Mouse (Mus musculus) MEL (cell line): ENCODE measurements around the gene Sept12. TPM values are rescaled to one million over a fixed set of nuclear protein-coding genes. Genes with fewer than 3 reads are reported as not detected.

Source experiments
- DNase-seq: peaks from one replicate; pipeline ENCODE4 v3.0.0; 2011; ENCODE audit warnings: low read depth, low spot score
- H3K27ac ChIP-seq: 2 replicates; pipeline ENCODE4 v1.5.1; 2012; ENCODE audit warnings: low read depth, mild to moderate bottlenecking, control low read depth, low read length, moderate library complexity; ENCODE audit not compliant: control insufficient read depth
- H3K27me3 ChIP-seq, 2 experiments: fragments of 150-350 bp in 1 of 2; sonication (generic) in 1 of 2; 2 replicates each; pipeline ENCODE4 v1.6.1; 2012; ENCODE audit warnings: low read length in 2 of 2, mild to moderate bottlenecking in 2 of 2, improper control_type of control experiment in 1 of 2, moderate library complexity in 1 of 2; ENCODE audit not compliant: insufficient read depth in 2 of 2, control insufficient read depth in 1 of 2
- H3K36me3 ChIP-seq, 2 experiments: 2 replicates each; pipeline ENCODE4 v1.6.1; 2012 to 2014; ENCODE audit warnings: low read length in 2 of 2, improper control_type of control experiment in 1 of 2, inconsistent platforms in 1 of 2, mild to moderate bottlenecking in 1 of 2; ENCODE audit not compliant: insufficient read depth in 2 of 2, control insufficient read depth in 1 of 2
- H3K4me1 ChIP-seq, 2 experiments: fragments of 150-350 bp in 1 of 2; sonication (generic) in 1 of 2; 2 replicates each; pipeline ENCODE4 v1.6.1; 2012; ENCODE audit warnings: low read length in 2 of 2, improper control_type of control experiment in 1 of 2, mild to moderate bottlenecking in 1 of 2; ENCODE audit not compliant: insufficient read depth in 2 of 2, control insufficient read depth in 1 of 2
- H3K4me3 ChIP-seq, 2 experiments: fragments of 150-350 bp in 1 of 2; sonication (generic) in 1 of 2; 2 replicates each; pipeline ENCODE4 v1.5.1; 2012; ENCODE audit warnings: low read depth in 2 of 2, low read length in 2 of 2, mild to moderate bottlenecking in 2 of 2, moderate library complexity in 2 of 2, control low read depth in 1 of 2, improper control_type of control experiment in 1 of 2; ENCODE audit not compliant: control insufficient read depth in 1 of 2, insufficient read depth in 1 of 2
- H3K79me2 ChIP-seq: 2 replicates; pipeline ENCODE4 v1.6.1; 2012; ENCODE audit warnings: mild to moderate bottlenecking, low read length, moderate library complexity; ENCODE audit not compliant: control insufficient read depth, poor library complexity, insufficient read depth
- H3K9ac ChIP-seq: 2 replicates; pipeline ENCODE4 v1.6.1; 2012; ENCODE audit warnings: low read depth, mild to moderate bottlenecking, control low read depth, low read length, moderate library complexity; ENCODE audit not compliant: control insufficient read depth, poor library complexity, severe bottlenecking
- H3K9me3 ChIP-seq: fragments of 150-350 bp; sonication (generic); replicated peaks from 2 replicates; pipeline ENCODE4 v1.6.1; 2012; ENCODE audit warnings: mild to moderate bottlenecking, low read length, improper control_type of control experiment, moderate library complexity; ENCODE audit not compliant: insufficient read depth
- CHD2 ChIP-seq: IDR thresholded peaks from 2 replicates; pipeline ENCODE4 v1.6.1; 2011; ENCODE audit warnings: low read length, improper control_type of control experiment
- CTCF ChIP-seq, 3 experiments: IDR thresholded peaks in 2 of 3; conservative IDR thresholded peaks in 1 of 3; 2 replicates each; pipeline ENCODE4 v1.5.1; 2011 to 2012; ENCODE audit warnings: low read length in 3 of 3, low read depth in 2 of 3, mild to moderate bottlenecking in 2 of 3, improper control_type of control experiment in 1 of 3, inconsistent platforms in 1 of 3, mixed read lengths in 1 of 3, moderate library complexity in 1 of 3; ENCODE audit not compliant: control insufficient read depth in 1 of 3, insufficient read depth in 1 of 3, poor library complexity in 1 of 3, severe bottlenecking in 1 of 3
- ELF1 ChIP-seq: IDR thresholded peaks from 2 replicates; pipeline ENCODE4 v1.6.1; 2014; ENCODE audit warnings: low read depth, mild to moderate bottlenecking, inconsistent platforms, low read length, improper control_type of control experiment, moderate library complexity
- GATA1 ChIP-seq: IDR thresholded peaks from 2 replicates; pipeline ENCODE4 v1.6.1; 2011; ENCODE audit warnings: low read depth, low read length, improper control_type of control experiment
- HCFC1 ChIP-seq: IDR thresholded peaks from 2 replicates; pipeline ENCODE4 v1.6.1; 2012; ENCODE audit warnings: low read depth, mild to moderate bottlenecking, inconsistent platforms, low read length, improper control_type of control experiment, moderate library complexity
- KAT2A ChIP-seq: conservative IDR thresholded peaks from 2 replicates; pipeline ENCODE4 v1.6.1; 2012; ENCODE audit warnings: low read depth, low read length, improper control_type of control experiment, inconsistent platforms
- MEF2A ChIP-seq: IDR thresholded peaks from 2 replicates; pipeline ENCODE4 v1.6.1; 2014; ENCODE audit warnings: low read depth, mild to moderate bottlenecking, inconsistent platforms, low read length, improper control_type of control experiment; ENCODE audit not compliant: poor library complexity, insufficient replicate concordance, severe bottlenecking; ENCODE audit errors: extremely low read depth
- MYB ChIP-seq: IDR thresholded peaks from 2 replicates; pipeline ENCODE4 v1.6.1; 2011; ENCODE audit warnings: mild to moderate bottlenecking, low read depth, low read length, improper control_type of control experiment
- NELFE ChIP-seq: IDR thresholded peaks from 2 replicates; pipeline ENCODE4 v1.6.1; 2011; ENCODE audit warnings: low read depth, low read length, improper control_type of control experiment
- NRF1 ChIP-seq: IDR thresholded peaks from 2 replicates; pipeline ENCODE4 v1.6.1; 2014; ENCODE audit warnings: low read depth, mild to moderate bottlenecking, inconsistent platforms, low read length, improper control_type of control experiment, moderate library complexity; ENCODE audit not compliant: poor library complexity, insufficient read depth, severe bottlenecking
- SIN3A ChIP-seq: IDR thresholded peaks from 2 replicates; pipeline ENCODE4 v1.6.1; 2012; ENCODE audit warnings: low read length, improper control_type of control experiment, inconsistent platforms
- TAL1 ChIP-seq: IDR thresholded peaks from 2 replicates; pipeline ENCODE4 v1.6.1; 2012; ENCODE audit warnings: mild to moderate bottlenecking, inconsistent platforms, low read length, moderate library complexity, mixed read lengths
- UBTF ChIP-seq: IDR thresholded peaks from 2 replicates; pipeline ENCODE4 v1.6.1; 2012; ENCODE audit warnings: low read depth, mild to moderate bottlenecking, inconsistent platforms, low read length, improper control_type of control experiment, moderate library complexity, borderline replicate concordance; ENCODE audit not compliant: insufficient read depth
- USF1 ChIP-seq: IDR thresholded peaks from 2 replicates; pipeline ENCODE4 v1.6.1; 2014; ENCODE audit warnings: low read depth, mild to moderate bottlenecking, inconsistent platforms, low read length, improper control_type of control experiment, moderate library complexity
- USF2 ChIP-seq, 2 experiments: IDR thresholded peaks; 2 replicates each; pipeline ENCODE4 v1.6.1; 2011 to 2012; ENCODE audit warnings: improper control_type of control experiment in 2 of 2, low read length in 2 of 2, borderline replicate concordance in 1 of 2, inconsistent platforms in 1 of 2, low read depth in 1 of 2, mild to moderate bottlenecking in 1 of 2; ENCODE audit not compliant: insufficient read depth in 1 of 2
- ZC3H11A ChIP-seq: IDR thresholded peaks from 2 replicates; pipeline ENCODE4 v1.6.1; 2012; ENCODE audit warnings: low read depth, mild to moderate bottlenecking, inconsistent platforms, low read length, improper control_type of control experiment
- ZMIZ1 ChIP-seq: IDR thresholded peaks from 2 replicates; pipeline ENCODE4 v1.6.1; 2012; ENCODE audit warnings: low read depth, mild to moderate bottlenecking, inconsistent platforms, low read length, improper control_type of control experiment, moderate library complexity
- ZNF384 ChIP-seq: IDR thresholded peaks from 2 replicates; pipeline ENCODE4 v1.6.1; 2012; ENCODE audit warnings: low read depth, mild to moderate bottlenecking, inconsistent platforms, low read length, improper control_type of control experiment
- polyA plus RNA-seq, 2 experiments: library from polyadenylated mRNA; stranded (reverse) in 1 of 2; unstranded in 1 of 2; fragments of >175 nt in 1 of 2; fragments of >200 nt in 1 of 2; gene quantifications; 2 replicates each; pipeline versions ENCODE4 v1.2.1 to v1.2.4; 2012; ENCODE audit warnings: low replicate concordance in 2 of 2, low read depth in 1 of 2; ENCODE audit not compliant: insufficient read length in 2 of 2, insufficient read depth in 1 of 2, missing spikeins in 1 of 2
- total RNA-seq: library from RNA; depleted of rRNA; stranded (reverse); fragments of 300-350 nt; gene quantifications from 2 replicates; pipeline ENCODE4 v1.2.3, GENCODE M21; 2012

Gene Sept12
- total and polyA plus RNA-seq, 3 experiments, result 0.07 TPM; not detected in 2

- H3K4me3 ChIP-seq, result no peak overlapping the region
- H3K9ac ChIP-seq, result no peak overlapping the region
- TF ChIP-seq ZNF384, result no peak
- TF ChIP-seq ZMIZ1, result no peak
- no peak for TF ChIP-seq NELFE
- TF ChIP-seq GATA1, result no peak
- no peak for TF ChIP-seq USF1
- no peak for TF ChIP-seq ELF1
- TF ChIP-seq ZC3H11A, result no peak
- TF ChIP-seq KAT2A, result no peak
- TF ChIP-seq CTCF (IDR thresholded peaks at IDR 0.05 in 2 of 3, conservative IDR thresholded peaks at IDR 0.05 in 1 of 3; ENCODE audit: control insufficient read depth in 1 of 3, insufficient read depth in 1 of 3, low read depth in 2 of 3, low read length in 3 of 3, poor library complexity in 1 of 3, severe bottlenecking in 1 of 3), result no peak
- no peak for TF ChIP-seq HCFC1
- TF ChIP-seq MYB, result no peak
- TF ChIP-seq UBTF, result no peak
- TF ChIP-seq TAL1, result no peak
- peaks cover 0 to 2% of the 10 kb centered on the region in 2 experiments; a peak in 1 of 4 replicates for H3K36me3 ChIP-seq
- no peaks in the 10 kb centered on the region for H3K27me3 ChIP-seq
- H3K9me3 ChIP-seq, result no peaks in the 10 kb centered on the region
- no peak for DNase-seq
- H3K27ac ChIP-seq, result no peak overlapping the region
- H3K79me2 ChIP-seq, result peaks cover under 1% of the 10 kb centered on the region; the same call in 1 of the 2 replicates
- H3K4me1 ChIP-seq, result peaks cover 0 to 7% of the 10 kb centered on the region in 2 experiments; a peak in 1 of 4 replicates
Observed at GRCm38 (mm10) chr16:4969055-4969843, 28.4 kb downstream of the Sept12 start.

GRCm38 (mm10) chr16:4968426-4968825 lies 29.2 kb downstream of the Sept12 start:
- no peak for TF ChIP-seq KAT2A
- TF ChIP-seq MYB, result no peak
- no peak for TF ChIP-seq USF2 (IDR thresholded peaks at IDR 0.05; ENCODE audit: borderline replicate concordance in 1 of 2, insufficient read depth in 1 of 2, low read depth in 1 of 2, low read length in 2 of 2)
- no peak for TF ChIP-seq MEF2A
- no peak for TF ChIP-seq CTCF (IDR thresholded peaks at IDR 0.05 in 2 of 3, conservative IDR thresholded peaks at IDR 0.05 in 1 of 3; ENCODE audit: control insufficient read depth in 1 of 3, insufficient read depth in 1 of 3, low read depth in 2 of 3, low read length in 3 of 3, poor library complexity in 1 of 3, severe bottlenecking in 1 of 3)
- TF ChIP-seq TAL1, result no peak
- no peak for TF ChIP-seq CHD2
- TF ChIP-seq NRF1, result no peak
- no peak for TF ChIP-seq GATA1
- no peak for TF ChIP-seq SIN3A
- Histone ChIP-seq H3K27ac (no peak overlapping the region), H3K9me3 (no peaks in the 10 kb centered on the region), H3K4me1 (peaks cover 0 to 7% of the 10 kb centered on the region in 2 experiments; a peak in 1 of 4 replicates), H3K27me3 (no peaks in the 10 kb centered on the region), H3K36me3 (peaks cover 0 to 2% of the 10 kb centered on the region in 2 experiments; a peak in 1 of 4 replicates), H3K4me3 (no peak overlapping the region), H3K9ac (no peak overlapping the region), H3K79me2 (peaks cover 5% of the 10 kb centered on the region)
- DNase-seq, result no peak
